Mouse (Mus musculus): ENCODE measurements around the gene Pex14.

- TF ChIP-seq POLR2A (IDR thresholded peaks at IDR 0.05; ENCODE audit: borderline replicate concordance, low read depth, low read length) (no peak), CTCF (IDR thresholded peaks at IDR 0.05; ENCODE audit: low read depth, low read length) (no peak)
Observed at GRCm38 (mm10) chr4:149031507-149031906, 68.2 kb downstream of the Pex14 start.
